Mouse (Mus musculus): ENCODE data around the gene Cpne1.

- TF ChIP-seq CTCF (IDR thresholded peaks at IDR 0.05; ENCODE audit: borderline replicate concordance, extremely low read depth, insufficient read depth, insufficient read length) (no peak), POLR2A (IDR thresholded peaks at IDR 0.05; ENCODE audit: borderline replicate concordance, extremely low read depth, insufficient read depth, insufficient read length, poor library complexity, severe bottlenecking) (no peak)
Observed at GRCm38 (mm10) chr2:156143367-156143766, 31.6 kb upstream of the Cpne1 start.

Measured in brain, embryonic 14.5 days (tissue).